Mouse (Mus musculus): ENCODE data around the gene Oaz1. TPM values are rescaled to one million over a fixed set of nuclear protein-coding genes. Genes with fewer than 3 reads are reported as not detected.

Gene Oaz1
- polyA plus RNA-seq, 1 experiment, result 672 TPM

GRCm38 (mm10) chr10:80832818-80833217, 6.4 kb downstream of the Oaz1 start:
- Histone ChIP-seq H3K4me1 (ENCODE audit: control insufficient read depth, insufficient read depth, low read length) (peaks cover 1% of the 10 kb centered on the region), H3K27ac (ENCODE audit: control insufficient read depth, insufficient read depth, low read depth, low read length, poor library complexity) (no peak overlapping the region), H3K4me3 (replicated peaks; ENCODE audit: control insufficient read depth, low read depth, low read length) (no peak overlapping the region)
- WGBS, result 79% methylated on average over 7 of the region's 7 CpGs
- TF ChIP-seq POLR2A (IDR thresholded peaks at IDR 0.05; ENCODE audit: borderline replicate concordance, control insufficient read depth, low read depth, low read length) (no peak), CTCF (IDR thresholded peaks at IDR 0.05; ENCODE audit: control insufficient read depth, insufficient read depth, low read length) (no peak)

- no peak for TF ChIP-seq CTCF (IDR thresholded peaks at IDR 0.05; ENCODE audit: control insufficient read depth, insufficient read depth, low read length)
- TF ChIP-seq POLR2A (IDR thresholded peaks at IDR 0.05; ENCODE audit: borderline replicate concordance, control insufficient read depth, low read depth, low read length), result no peak
- H3K4me1 ChIP-seq (ENCODE audit: control insufficient read depth, insufficient read depth, low read length), result no peaks in the 10 kb centered on the region; the same call in 1 of the 2 replicates
- no peak overlapping the region for H3K4me3 ChIP-seq (replicated peaks; ENCODE audit: control insufficient read depth, low read depth, low read length)
- no peak overlapping the region for H3K27ac ChIP-seq (ENCODE audit: control insufficient read depth, insufficient read depth, low read depth, low read length, poor library complexity)
- WGBS, result 71% methylated on average over 30 of the region's 30 CpGs
These were observed 9.2 kb downstream of the Oaz1 start for GRCm38 (mm10) chr10:80835617-80836016.

- TF ChIP-seq CTCF (IDR thresholded peaks at IDR 0.05; ENCODE audit: control insufficient read depth, insufficient read depth, low read length), result no peak
- no peak for TF ChIP-seq POLR2A (IDR thresholded peaks at IDR 0.05; ENCODE audit: borderline replicate concordance, control insufficient read depth, low read depth, low read length)
- Histone ChIP-seq H3K27ac (ENCODE audit: control insufficient read depth, insufficient read depth, low read depth, low read length, poor library complexity) (no peak overlapping the region), H3K4me3 (replicated peaks; ENCODE audit: control insufficient read depth, low read depth, low read length) (no peak overlapping the region), H3K4me1 (ENCODE audit: control insufficient read depth, insufficient read depth, low read length) (no peaks in the 10 kb centered on the region)
- 41% methylated on average over 7 of the region's 7 CpGs for WGBS
These were observed 10.5 kb downstream of the Oaz1 start for GRCm38 (mm10) chr10:80836949-80837379.

- H3K4me1 ChIP-seq (ENCODE audit: control insufficient read depth, insufficient read depth, low read length), result no peaks in the 10 kb centered on the region
- no peak overlapping the region for H3K27ac ChIP-seq (ENCODE audit: control insufficient read depth, insufficient read depth, low read depth, low read length, poor library complexity)
- TF ChIP-seq POLR2A (IDR thresholded peaks at IDR 0.05; ENCODE audit: borderline replicate concordance, control insufficient read depth, low read depth, low read length) (no peak), CTCF (IDR thresholded peaks at IDR 0.05; ENCODE audit: control insufficient read depth, insufficient read depth, low read length) (no peak)
- 74% methylated on average over 2 of the region's 2 CpGs for WGBS
- no peak overlapping the region for H3K4me3 ChIP-seq (replicated peaks; ENCODE audit: control insufficient read depth, low read depth, low read length)
These were observed 11.4 kb downstream of the Oaz1 start for GRCm38 (mm10) chr10:80837827-80838226.

GRCm38 (mm10) chr10:80838346-80838912, 12.0 kb downstream of the Oaz1 start:
- WGBS, result 66% methylated on average over 2 of the region's 2 CpGs
- no peaks in the 10 kb centered on the region for H3K4me1 ChIP-seq (ENCODE audit: control insufficient read depth, insufficient read depth, low read length)
- TF ChIP-seq CTCF (IDR thresholded peaks at IDR 0.05; ENCODE audit: control insufficient read depth, insufficient read depth, low read length), result no peak
- TF ChIP-seq POLR2A (IDR thresholded peaks at IDR 0.05; ENCODE audit: borderline replicate concordance, control insufficient read depth, low read depth, low read length), result no peak
- no peak overlapping the region for H3K4me3 ChIP-seq (replicated peaks; ENCODE audit: control insufficient read depth, low read depth, low read length)
- H3K27ac ChIP-seq (ENCODE audit: control insufficient read depth, insufficient read depth, low read depth, low read length, poor library complexity), result no peak overlapping the region

GRCm38 (mm10) chr10:80839848-80840247, 13.4 kb downstream of the Oaz1 start:
- H3K4me1 ChIP-seq (ENCODE audit: control insufficient read depth, insufficient read depth, low read length), result no peaks in the 10 kb centered on the region
- 63% methylated on average over 6 of the region's 6 CpGs for WGBS
- H3K27ac ChIP-seq (ENCODE audit: control insufficient read depth, insufficient read depth, low read depth, low read length, poor library complexity), result no peak overlapping the region
- no peak overlapping the region for H3K4me3 ChIP-seq (replicated peaks; ENCODE audit: control insufficient read depth, low read depth, low read length)
- no peak for TF ChIP-seq CTCF (IDR thresholded peaks at IDR 0.05; ENCODE audit: control insufficient read depth, insufficient read depth, low read length)
- no peak for TF ChIP-seq POLR2A (IDR thresholded peaks at IDR 0.05; ENCODE audit: borderline replicate concordance, control insufficient read depth, low read depth, low read length)

GRCm38 (mm10) chr10:80841685-80842084, 15.2 kb downstream of the Oaz1 start:
- 81% methylated on average over 2 of the region's 2 CpGs for WGBS
- Histone ChIP-seq H3K4me3 (replicated peaks; ENCODE audit: control insufficient read depth, low read depth, low read length) (no peak overlapping the region), H3K27ac (ENCODE audit: control insufficient read depth, insufficient read depth, low read depth, low read length, poor library complexity) (no peak overlapping the region), H3K4me1 (ENCODE audit: control insufficient read depth, insufficient read depth, low read length) (no peaks in the 10 kb centered on the region)
- no peak for TF ChIP-seq CTCF (IDR thresholded peaks at IDR 0.05; ENCODE audit: control insufficient read depth, insufficient read depth, low read length)
- no peak for TF ChIP-seq POLR2A (IDR thresholded peaks at IDR 0.05; ENCODE audit: borderline replicate concordance, control insufficient read depth, low read depth, low read length)

GRCm38 (mm10) chr10:80842334-80842733, 15.9 kb downstream of the Oaz1 start:
- no peaks in the 10 kb centered on the region for H3K4me1 ChIP-seq (ENCODE audit: control insufficient read depth, insufficient read depth, low read length)
- 83% methylated on average over 15 of the region's 15 CpGs for WGBS
- H3K27ac ChIP-seq (ENCODE audit: control insufficient read depth, insufficient read depth, low read depth, low read length, poor library complexity), result no peak overlapping the region
- no peak overlapping the region for H3K4me3 ChIP-seq (replicated peaks; ENCODE audit: control insufficient read depth, low read depth, low read length)
- no peak for TF ChIP-seq CTCF (IDR thresholded peaks at IDR 0.05; ENCODE audit: control insufficient read depth, insufficient read depth, low read length)
